In genomic region chr12:44430996-44431395, GRCm38 (mm10) we compare ENCODE assay signal across 8 mouse cellular contexts.
DNase-seq lines count a peak whose midpoint lies in the region; ATAC-seq lines count a peak whose summit lies in the region.
"Had no signal": no experiment of that assay in that cellular context is flagged by ENCODE, and none has a peak within 500 bp of the region (broad histone marks: within the 10 kb centered on the region; RNA-seq: fewer than 3 reads in every experiment).

No protein-coding gene starts in this region.

- intact Hi-C loops in left cerebral cortex, postnatal 4 days (cut with DNase I) = no loop called here
- intact Hi-C loops in heart, postnatal 10 days (cut with DNase I) = no loop called here

- peak overlapping the region; percentile 22; the same call in 1 of the 2 replicates for H3K4me2 ChIP-seq in hindbrain, embryonic 15.5 days
- H3K4me2 ChIP-seq: embryonic facial prominence, embryonic 13.5 days had no signal

- no peak overlapping the region for H3K4me3 ChIP-seq in hindbrain, embryonic 15.5 days
- no peak overlapping the region for H3K4me3 ChIP-seq in embryonic facial prominence, embryonic 10.5 days
- H3K4me3 ChIP-seq: embryonic facial prominence, embryonic 13.5 days had no signal

- no peaks in the 10 kb centered on the region for H3K27me3 ChIP-seq in hindbrain, embryonic 15.5 days
- no peaks in the 10 kb centered on the region for H3K27me3 ChIP-seq in embryonic facial prominence, embryonic 10.5 days (replicated peaks; ENCODE audit: low read depth, poor library complexity, severe bottlenecking)
- H3K27me3 ChIP-seq: embryonic facial prominence, embryonic 13.5 days had no signal

- H3K9ac ChIP-seq in hindbrain, embryonic 15.5 days = no peak overlapping the region
- H3K9ac ChIP-seq: embryonic facial prominence, embryonic 13.5 days had no signal

- 0 out of 2 replicates have a peak, but pooled peaks have one; percentile 37 for ATAC-seq in cerebellum, adult (ENCODE audit: insufficient number of reproducible peaks, low FRiP score, low TSS enrichment)
- no peak for ATAC-seq in hindbrain, embryonic 15.5 days (ENCODE audit: low FRiP score, low read depth)

- no peaks in the 10 kb centered on the region for H3K36me3 ChIP-seq in hindbrain, embryonic 15.5 days
- no peaks in the 10 kb centered on the region for H3K36me3 ChIP-seq in embryonic facial prominence, embryonic 10.5 days (replicated peaks)
- H3K36me3 ChIP-seq: embryonic facial prominence, embryonic 13.5 days had no signal

- peaks cover 25% of the 10 kb centered on the region for H3K4me1 ChIP-seq in hindbrain, embryonic 15.5 days (replicated peaks)
- H3K4me1 ChIP-seq in embryonic facial prominence, embryonic 10.5 days = peaks cover 8% of the 10 kb centered on the region; the same call in 1 of the 2 replicates
- H3K4me1 ChIP-seq: embryonic facial prominence, embryonic 13.5 days had no signal

- peak; percentile 83 for DNase-seq in brain, adult 2 months (ENCODE audit: low read depth, low spot score)
- DNase-seq in left cerebral cortex, postnatal 4 days = peak; percentile 77
- no peak for DNase-seq in embryonic facial prominence, embryonic 10.5 days (ENCODE audit: low spot score)
- DNase-seq in urinary bladder, postnatal 10 days (ENCODE audit: low spot score) = no peak
- no peak for DNase-seq in heart, postnatal 10 days

- H3K9me3 ChIP-seq in hindbrain, embryonic 15.5 days = no peaks in the 10 kb centered on the region
- H3K9me3 ChIP-seq in embryonic facial prominence, embryonic 10.5 days = no peaks in the 10 kb centered on the region
- H3K9me3 ChIP-seq: embryonic facial prominence, embryonic 13.5 days had no signal

- peak overlapping the region; percentile 68 for H3K27ac ChIP-seq in hindbrain, embryonic 15.5 days (replicated peaks)
- no peak overlapping the region for H3K27ac ChIP-seq in embryonic facial prominence, embryonic 10.5 days (replicated peaks)
- H3K27ac ChIP-seq: embryonic facial prominence, embryonic 13.5 days had no signal

- WGBS in hindbrain, embryonic 15.5 days = 16% methylated on average over 7 of the region's 7 CpGs
- WGBS in embryonic facial prominence, embryonic 10.5 days = 77% methylated on average over 7 of the region's 7 CpGs

Comparison
In these comparisons a context has a peak if more than half of its experiments do, and no peak if none do; other contexts are left out.
1. DNase-seq: peak in brain, adult 2 months (single experiment) and left cerebral cortex, postnatal 4 days (single experiment); none in embryonic facial prominence, embryonic 10.5 days (single experiment), urinary bladder, postnatal 10 days (single experiment) and heart, postnatal 10 days (0 of 2).